Mouse (Mus musculus) heart, postnatal 0 days (tissue): Measurements from ENCODE around the gene Medag.

Source experiments
- CTCF ChIP-seq: IDR thresholded peaks from 2 replicates; pipeline ENCODE4 v1.5.1; 2016; ENCODE audit warnings: antibody characterized with exemption, control low read depth, low read depth
- EP300 ChIP-seq: IDR thresholded peaks from 2 replicates; pipeline ENCODE4 v1.6.1; 2016; ENCODE audit warnings: antibody characterized with exemption, low read depth

- TF ChIP-seq CTCF (no peak), EP300 (no peak)
Measured at GRCm38 (mm10) chr5:149462071-149462470, 50.5 kb downstream of the Medag start.
